1 mouse cellular context compared by ENCODE assay signal in genomic region chr12:12323616-12324223, GRCm38 (mm10).
TF ChIP-seq lines count a peak whose summit lies in the region.

No protein-coding gene starts in this region.

TF ChIP-seq in CH12.LX, 34 proteins besides CTCF, POLR2A, EP300 and RAD21 (continued from another document):
- TF ChIP-seq MAZ (IDR thresholded peaks at IDR 0.05; ENCODE audit: low read depth, low read length) (no peak), NRF1 (IDR thresholded peaks at IDR 0.05; ENCODE audit: low read depth, low read length) (peak; percentile 16; the same call in 1 of the 2 replicates), ETS1 (conservative IDR thresholded peaks at IDR 0.05; ENCODE audit: low read depth, low read length) (no peak), GABPA (IDR thresholded peaks at IDR 0.05; ENCODE audit: insufficient replicate concordance, low read depth, low read length) (no peak), ELF1 (IDR thresholded peaks at IDR 0.05; ENCODE audit: low read depth, low read length) (no peak), USF1 (IDR thresholded peaks at IDR 0.05; ENCODE audit: low read depth, low read length) (no peak), MEF2A (IDR thresholded peaks at IDR 0.05; ENCODE audit: borderline replicate concordance, low read depth, low read length) (no peak), UBTF (IDR thresholded peaks at IDR 0.05; ENCODE audit: low read depth, low read length) (no peak), KAT2A (IDR thresholded peaks at IDR 0.05; ENCODE audit: insufficient replicate concordance, low read length) (no peak)
TF ChIP-seq in CH12.LX: peak in this region for 3.
